Mouse (Mus musculus): ENCODE measurements at regions not wholly inside any gene's neighbourhood (a gene's known extent, or its start where the extent isn't known, plus 50 kb on each side); places are given as distances from the start of the nearest gene placed in this dataset.

GRCm38 (mm10) chr7:136327281-136327680, 567.1 kb upstream of the Mgmt start:
- H3K36me3 ChIP-seq (ENCODE audit: control insufficient read depth in 1 of 2, insufficient read depth in 2 of 2, low read length in 2 of 2), result no peaks in the 10 kb centered on the region
- TF ChIP-seq EP300 (IDR thresholded peaks at IDR 0.05; ENCODE audit: low read depth in 1 of 2, low read length in 2 of 2) (no peak), MYC (IDR thresholded peaks at IDR 0.05; ENCODE audit: low read depth, low read length) (no peak), MXI1 (IDR thresholded peaks at IDR 0.05; ENCODE audit: low read depth, low read length) (no peak), HCFC1 (IDR thresholded peaks at IDR 0.05; ENCODE audit: low read depth, low read length) (no peak), NELFE (IDR thresholded peaks at IDR 0.05; ENCODE audit: low read depth, low read length) (no peak), MAFK (IDR thresholded peaks at IDR 0.05; ENCODE audit: borderline replicate concordance, low read depth, low read length) (no peak), USF2 (IDR thresholded peaks at IDR 0.05; ENCODE audit: borderline replicate concordance in 1 of 2, insufficient read depth in 1 of 2, low read depth in 1 of 2, low read length in 2 of 2) (no peak), RAD21 (IDR thresholded peaks at IDR 0.05; ENCODE audit: low read depth, low read length) (no peak), TCF12 (IDR thresholded peaks at IDR 0.05; ENCODE audit: low read depth, low read length) (no peak), MEF2A (IDR thresholded peaks at IDR 0.05; ENCODE audit: extremely low read depth, insufficient replicate concordance, low read depth, low read length, poor library complexity, severe bottlenecking) (no peak), SIN3A (IDR thresholded peaks at IDR 0.05; ENCODE audit: low read length) (no peak), GATA1 (IDR thresholded peaks at IDR 0.05; ENCODE audit: low read depth, low read length) (no peak), ELF1 (IDR thresholded peaks at IDR 0.05; ENCODE audit: low read depth, low read length) (no peak), ZNF384 (IDR thresholded peaks at IDR 0.05; ENCODE audit: low read depth, low read length) (no peak)
- no peaks in the 10 kb centered on the region for H3K79me2 ChIP-seq (ENCODE audit: control insufficient read depth, insufficient read depth, low read length, poor library complexity)
- no peaks in the 10 kb centered on the region for H3K9me3 ChIP-seq (replicated peaks; ENCODE audit: insufficient read depth, low read length)
- no peak overlapping the region for H3K4me3 ChIP-seq (ENCODE audit: control insufficient read depth in 1 of 2, insufficient read depth in 1 of 2, low read depth in 2 of 2, low read length in 2 of 2)
- no peak for DNase-seq (ENCODE audit: low read depth, low spot score)
- H3K27ac ChIP-seq (ENCODE audit: control insufficient read depth, low read depth, low read length), result no peak overlapping the region
- no peaks in the 10 kb centered on the region for H3K4me1 ChIP-seq (ENCODE audit: control insufficient read depth in 1 of 2, insufficient read depth in 2 of 2, low read length in 2 of 2)
- H3K27me3 ChIP-seq (ENCODE audit: control insufficient read depth in 1 of 2, insufficient read depth in 2 of 2, low read length in 2 of 2), result no peaks in the 10 kb centered on the region
- H3K9ac ChIP-seq (ENCODE audit: control insufficient read depth, low read depth, low read length, poor library complexity, severe bottlenecking), result no peak overlapping the region

GRCm38 (mm10) chr7:136330431-136330830, 564.0 kb upstream of the Mgmt start:
- H3K36me3 ChIP-seq (ENCODE audit: control insufficient read depth in 1 of 2, insufficient read depth in 2 of 2, low read length in 2 of 2), result no peaks in the 10 kb centered on the region
- no peak overlapping the region for H3K9ac ChIP-seq (ENCODE audit: control insufficient read depth, low read depth, low read length, poor library complexity, severe bottlenecking)
- no peaks in the 10 kb centered on the region for H3K27me3 ChIP-seq (ENCODE audit: control insufficient read depth in 1 of 2, insufficient read depth in 2 of 2, low read length in 2 of 2)
- H3K4me3 ChIP-seq (ENCODE audit: control insufficient read depth in 1 of 2, insufficient read depth in 1 of 2, low read depth in 2 of 2, low read length in 2 of 2), result no peak overlapping the region
- no peaks in the 10 kb centered on the region for H3K79me2 ChIP-seq (ENCODE audit: control insufficient read depth, insufficient read depth, low read length, poor library complexity)
- H3K9me3 ChIP-seq (replicated peaks; ENCODE audit: insufficient read depth, low read length), result no peaks in the 10 kb centered on the region
- H3K4me1 ChIP-seq (ENCODE audit: control insufficient read depth in 1 of 2, insufficient read depth in 2 of 2, low read length in 2 of 2), result no peaks in the 10 kb centered on the region
- H3K27ac ChIP-seq (ENCODE audit: control insufficient read depth, low read depth, low read length), result no peak overlapping the region
- TF ChIP-seq ELF1 (IDR thresholded peaks at IDR 0.05; ENCODE audit: low read depth, low read length) (no peak), MYB (IDR thresholded peaks at IDR 0.05; ENCODE audit: low read depth, low read length) (no peak), ZC3H11A (IDR thresholded peaks at IDR 0.05; ENCODE audit: low read depth, low read length) (no peak)
- no peak for DNase-seq (ENCODE audit: low read depth, low spot score)

Data from MEL (cell line).